Mouse (Mus musculus): ENCODE data around the gene Vnn3. TPM values are rescaled to one million over a fixed set of nuclear protein-coding genes. Genes with fewer than 3 reads are reported as not detected.

Gene Vnn3
- not detected in 2 replicates for polyA plus RNA-seq (2016; fragmentation: Nextera tagmentation; extraction: Ambion mirVana)

- Histone ChIP-seq H3K27ac (no peak within 1 kb of the TSS), H3K27me3 (no peaks in the 10 kb centered on the region), H3K36me3 (no peaks in the 10 kb centered on the region), H3K4me2 (replicated peaks) (no peak within 1 kb of the TSS), H3K4me3 (no peak within 1 kb of the TSS), H3K9me3 (no peaks in the 10 kb centered on the region), H3K4me1 (no peaks in the 10 kb centered on the region), H3K9ac (no peak within 1 kb of the TSS)
- no peak for ATAC-seq (ENCODE audit: insufficient number of reproducible peaks, insufficient read depth, low FRiP score, low TSS enrichment)
- WGBS: 89% methylated on average over 4 of the region's 4 CpGs
These were observed at the start of gene Vnn3 for GRCm38 (mm10) chr10:23851228-23851912. Gene Vnn3 (plus strand): TSS chr10:23851462.

- no peak overlapping the region for H3K27ac ChIP-seq
- H3K27me3 ChIP-seq: no peaks in the 10 kb centered on the region
- no peak overlapping the region for H3K9ac ChIP-seq
- H3K36me3 ChIP-seq: peaks cover 45% of the 10 kb centered on the region
- no peak overlapping the region for H3K4me2 ChIP-seq (replicated peaks)
- ATAC-seq (ENCODE audit: insufficient number of reproducible peaks, insufficient read depth, low FRiP score, low TSS enrichment): no peak
- H3K9me3 ChIP-seq: no peaks in the 10 kb centered on the region
- no peak overlapping the region for H3K4me3 ChIP-seq
- peaks cover 3% of the 10 kb centered on the region for H3K4me1 ChIP-seq
- 62% methylated on average over 3 of the region's 3 CpGs for WGBS
These were observed 48.4 kb upstream of the Vnn3 start for GRCm38 (mm10) chr10:23802911-23803310.

- Histone ChIP-seq H3K9me3 (no peaks in the 10 kb centered on the region), H3K36me3 (peaks cover 50% of the 10 kb centered on the region), H3K27me3 (no peaks in the 10 kb centered on the region), H3K4me2 (replicated peaks) (no peak overlapping the region), H3K27ac (no peak overlapping the region), H3K4me1 (no peaks in the 10 kb centered on the region), H3K9ac (no peak overlapping the region), H3K4me3 (no peak overlapping the region)
- WGBS: 70% methylated on average over 3 of the region's 3 CpGs
- ATAC-seq (ENCODE audit: insufficient number of reproducible peaks, insufficient read depth, low FRiP score, low TSS enrichment): no peak
These were observed 46.6 kb upstream of the Vnn3 start for GRCm38 (mm10) chr10:23804665-23805064.

- no peak overlapping the region for H3K9ac ChIP-seq
- H3K27me3 ChIP-seq: no peaks in the 10 kb centered on the region
- no peak overlapping the region for H3K4me2 ChIP-seq (replicated peaks)
- H3K9me3 ChIP-seq: no peaks in the 10 kb centered on the region
- ATAC-seq (ENCODE audit: insufficient number of reproducible peaks, insufficient read depth, low FRiP score, low TSS enrichment): no peak
- H3K36me3 ChIP-seq: peaks cover 40% of the 10 kb centered on the region
- 19% methylated on average over 4 of the region's 4 CpGs for WGBS
- H3K4me3 ChIP-seq: no peak overlapping the region
- no peak overlapping the region for H3K27ac ChIP-seq
- H3K4me1 ChIP-seq: no peaks in the 10 kb centered on the region
These were observed 45.1 kb upstream of the Vnn3 start for GRCm38 (mm10) chr10:23806201-23806600.

- Histone ChIP-seq H3K27me3 (no peaks in the 10 kb centered on the region), H3K36me3 (peaks cover 12% of the 10 kb centered on the region; the same call in 1 of the 2 replicates), H3K4me1 (no peaks in the 10 kb centered on the region), H3K4me3 (no peak overlapping the region), H3K4me2 (replicated peaks) (no peak overlapping the region), H3K9me3 (no peaks in the 10 kb centered on the region), H3K27ac (no peak overlapping the region), H3K9ac (no peak overlapping the region)
- 78% methylated on average over 9 of the region's 12 CpGs for WGBS
- ATAC-seq (ENCODE audit: insufficient number of reproducible peaks, insufficient read depth, low FRiP score, low TSS enrichment): no peak
These were observed 39.4 kb upstream of the Vnn3 start for GRCm38 (mm10) chr10:23811635-23812437.

GRCm38 (mm10) chr10:23812438-23812759 lies 38.9 kb upstream of the Vnn3 start:
- H3K4me2 ChIP-seq (replicated peaks): no peak overlapping the region
- H3K27me3 ChIP-seq: no peaks in the 10 kb centered on the region
- H3K9me3 ChIP-seq: no peaks in the 10 kb centered on the region
- H3K9ac ChIP-seq: no peak overlapping the region
- ATAC-seq (ENCODE audit: insufficient number of reproducible peaks, insufficient read depth, low FRiP score, low TSS enrichment): no peak
- no peak overlapping the region for H3K4me3 ChIP-seq
- H3K27ac ChIP-seq: no peak overlapping the region
- peaks cover 14% of the 10 kb centered on the region; the same call in 1 of the 2 replicates for H3K36me3 ChIP-seq
- no peaks in the 10 kb centered on the region for H3K4me1 ChIP-seq

GRCm38 (mm10) chr10:23812852-23813766 lies 38.2 kb upstream of the Vnn3 start:
- 57% methylated on average over 11 of the region's 11 CpGs for WGBS
- ATAC-seq (ENCODE audit: insufficient number of reproducible peaks, insufficient read depth, low FRiP score, low TSS enrichment): no peak
- H3K36me3 ChIP-seq: peaks cover 17% of the 10 kb centered on the region; the same call in 1 of the 2 replicates
- H3K9me3 ChIP-seq: no peaks in the 10 kb centered on the region
- H3K27ac ChIP-seq: no peak overlapping the region
- H3K4me2 ChIP-seq (replicated peaks): no peak overlapping the region
- no peaks in the 10 kb centered on the region for H3K27me3 ChIP-seq
- no peak overlapping the region for H3K4me3 ChIP-seq
- H3K4me1 ChIP-seq: no peaks in the 10 kb centered on the region
- no peak overlapping the region for H3K9ac ChIP-seq

GRCm38 (mm10) chr10:23815168-23815567 lies 36.1 kb upstream of the Vnn3 start:
- 46% methylated on average over 1 of the region's 1 CpGs for WGBS
- H3K4me1 ChIP-seq: no peaks in the 10 kb centered on the region
- no peaks in the 10 kb centered on the region for H3K27me3 ChIP-seq
- H3K27ac ChIP-seq: no peak overlapping the region
- H3K36me3 ChIP-seq: peaks cover 30% of the 10 kb centered on the region
- H3K9me3 ChIP-seq: no peaks in the 10 kb centered on the region
- no peak overlapping the region for H3K4me2 ChIP-seq (replicated peaks)
- no peak overlapping the region for H3K9ac ChIP-seq
- no peak overlapping the region for H3K4me3 ChIP-seq
- ATAC-seq (ENCODE audit: insufficient number of reproducible peaks, insufficient read depth, low FRiP score, low TSS enrichment): no peak

- ATAC-seq (ENCODE audit: insufficient number of reproducible peaks, insufficient read depth, low FRiP score, low TSS enrichment): no peak
- 81% methylated on average over 7 of the region's 7 CpGs for WGBS
- H3K27me3 ChIP-seq: no peaks in the 10 kb centered on the region
- H3K4me1 ChIP-seq: no peaks in the 10 kb centered on the region
- peaks cover 37% of the 10 kb centered on the region for H3K36me3 ChIP-seq
- no peaks in the 10 kb centered on the region for H3K9me3 ChIP-seq
- H3K27ac ChIP-seq: no peak overlapping the region
- no peak overlapping the region for H3K4me2 ChIP-seq (replicated peaks)
- no peak overlapping the region for H3K9ac ChIP-seq
- no peak overlapping the region for H3K4me3 ChIP-seq
These were observed 35.0 kb upstream of the Vnn3 start for GRCm38 (mm10) chr10:23816241-23816640.

- H3K4me3 ChIP-seq: no peak overlapping the region
- no peaks in the 10 kb centered on the region for H3K4me1 ChIP-seq
- H3K9ac ChIP-seq: no peak overlapping the region
- 90% methylated on average over 7 of the region's 7 CpGs for WGBS
- H3K27ac ChIP-seq: no peak overlapping the region
- H3K4me2 ChIP-seq (replicated peaks): no peak overlapping the region
- no peaks in the 10 kb centered on the region for H3K9me3 ChIP-seq
- peaks cover 49% of the 10 kb centered on the region for H3K36me3 ChIP-seq
- H3K27me3 ChIP-seq: no peaks in the 10 kb centered on the region
- no peak for ATAC-seq (ENCODE audit: insufficient number of reproducible peaks, insufficient read depth, low FRiP score, low TSS enrichment)
These were observed 24.7 kb upstream of the Vnn3 start for GRCm38 (mm10) chr10:23826516-23826915.

- Histone ChIP-seq H3K4me3 (no peak overlapping the region), H3K9ac (no peak overlapping the region), H3K9me3 (no peaks in the 10 kb centered on the region), H3K27ac (no peak overlapping the region), H3K4me2 (replicated peaks) (no peak overlapping the region), H3K27me3 (no peaks in the 10 kb centered on the region), H3K4me1 (no peaks in the 10 kb centered on the region), H3K36me3 (no peaks in the 10 kb centered on the region)
- 75% methylated on average over 9 of the region's 9 CpGs for WGBS
- ATAC-seq (ENCODE audit: insufficient number of reproducible peaks, insufficient read depth, low FRiP score, low TSS enrichment): no peak
These were observed 15.0 kb upstream of the Vnn3 start for GRCm38 (mm10) chr10:23836003-23836964.

All from embryonic facial prominence, embryonic 12.5 days (tissue).